In the genomic region with DNA sequence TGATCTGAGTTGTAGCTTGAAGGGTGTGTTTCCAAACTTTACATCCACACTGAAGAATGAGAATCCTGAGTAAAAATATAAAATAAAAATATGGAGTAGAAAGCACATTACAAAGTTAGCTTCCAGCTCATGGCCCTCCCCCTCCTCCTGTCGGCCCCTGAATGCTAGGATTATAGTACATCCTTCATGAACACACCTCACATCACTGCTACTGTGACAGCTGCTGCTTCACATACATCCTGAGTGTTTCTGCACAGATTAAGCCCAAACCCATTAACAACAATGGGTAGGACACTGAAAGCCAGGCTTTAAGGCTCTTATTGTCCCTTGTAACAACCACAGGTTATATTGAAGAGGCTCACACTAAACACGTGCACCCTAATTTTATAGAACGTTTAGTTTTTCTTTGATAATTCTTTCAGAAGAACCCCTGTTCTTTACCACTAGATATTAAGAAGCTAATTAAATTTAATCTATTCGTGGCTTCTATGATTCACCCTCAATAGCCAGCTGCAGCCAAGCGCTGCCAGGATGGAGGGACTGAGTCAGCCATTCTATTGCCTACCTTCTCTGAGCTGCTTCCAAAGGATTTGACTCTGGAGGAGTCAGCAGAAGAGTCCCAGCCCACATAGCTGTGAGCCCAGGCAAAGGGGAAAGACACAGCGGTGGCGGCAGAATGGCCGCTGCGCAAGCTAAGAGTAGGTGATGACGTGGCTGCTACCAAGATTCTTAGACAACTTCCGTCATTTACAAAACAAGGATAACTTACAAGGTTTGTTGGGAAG, we compare ENCODE assay signal across 21 mouse cellular contexts.
DNase-seq lines count a peak whose midpoint lies in the region; TF ChIP-seq lines count a peak whose summit lies in the region.
"Had no signal": no experiment of that assay in that cellular context is flagged by ENCODE, and none has a peak within 500 bp of the region (broad histone marks: within the 10 kb centered on the region; RNA-seq: fewer than 3 reads in every experiment).

No protein-coding gene starts in this region.

- no peaks in the 10 kb centered on the region for H3K27me3 ChIP-seq in MEL (ENCODE audit: control insufficient read depth in 1 of 2, insufficient read depth in 2 of 2, low read length in 2 of 2)
- H3K27me3 ChIP-seq: CH12.LX; forebrain, embryonic 13.5 days; hindbrain, embryonic 15.5 days; limb, embryonic 13.5 days; megakaryocyte, embryonic 14.5 days had no signal

- TF ChIP-seq RAD21 in MEL (IDR thresholded peaks at IDR 0.05; ENCODE audit: low read depth, low read length), result no peak

- no peaks in the 10 kb centered on the region for H3K79me2 ChIP-seq in MEL (ENCODE audit: control insufficient read depth, insufficient read depth, low read length, poor library complexity)

- intact Hi-C loops in heart, postnatal 36 days (cut with DNase I), result no loop called here

- no peak overlapping the region for H3K9ac ChIP-seq in MEL (ENCODE audit: control insufficient read depth, low read depth, low read length, poor library complexity, severe bottlenecking)
- H3K9ac ChIP-seq: forebrain, embryonic 13.5 days; hindbrain, embryonic 15.5 days; limb, embryonic 13.5 days had no signal

- TF ChIP-seq CTCF in MEL (IDR thresholded peaks at IDR 0.05 in 2 of 3, conservative IDR thresholded peaks at IDR 0.05 in 1 of 3; ENCODE audit: control insufficient read depth in 1 of 3, insufficient read depth in 1 of 3, low read depth in 2 of 3, low read length in 3 of 3, poor library complexity in 1 of 3, severe bottlenecking in 1 of 3), result no peak

- no peak overlapping the region for H3K4me3 ChIP-seq in MEL (ENCODE audit: control insufficient read depth in 1 of 2, insufficient read depth in 1 of 2, low read depth in 2 of 2, low read length in 2 of 2)
- H3K4me3 ChIP-seq: forebrain, embryonic 13.5 days; heart, embryonic 10.5 days; hindbrain, embryonic 15.5 days; limb, embryonic 13.5 days; megakaryocyte, embryonic 14.5 days had no signal

- no peaks in the 10 kb centered on the region for H3K9me3 ChIP-seq in MEL (replicated peaks; ENCODE audit: insufficient read depth, low read length)
- H3K9me3 ChIP-seq: forebrain, embryonic 13.5 days; heart, embryonic 10.5 days; hindbrain, embryonic 15.5 days; limb, embryonic 13.5 days; megakaryocyte, embryonic 14.5 days had no signal

- TF ChIP-seq EP300 in MEL (IDR thresholded peaks at IDR 0.05; ENCODE audit: low read depth in 1 of 2, low read length in 2 of 2), result no peak

- peak; percentile 37 for DNase-seq in heart, adult 11 months
- DNase-seq in heart, postnatal 36 days, result no peak
- peak; percentile 64 for DNase-seq in 3T3-L1 (ENCODE audit: low read depth, low spot score)
- DNase-seq in MEL (ENCODE audit: low read depth, low spot score), result peak; percentile 18
- peak; percentile 82 for DNase-seq in brain, adult 2 months (ENCODE audit: low read depth, low spot score)
- DNase-seq in testis, postnatal 14 days (ENCODE audit: low spot score), result no peak
- DNase-seq in c-Kit-positive CD71-positive TER-119-positive erythroid progenitor cells, embryonic 14.5 days (ENCODE audit: low spot score), result no peak
- DNase-seq: embryo, embryonic 11 days; gastrocnemius, postnatal 10 days; heart, postnatal 10 days; lung, postnatal 10 days; right cerebral cortex, postnatal 14 days; thymus, postnatal 36 days had no signal

- no peak overlapping the region for H3K27ac ChIP-seq in MEL (ENCODE audit: control insufficient read depth, low read depth, low read length)
- H3K27ac ChIP-seq: forebrain, embryonic 13.5 days; heart, embryonic 10.5 days; hindbrain, embryonic 15.5 days; kidney, postnatal 0 days; limb, embryonic 13.5 days; stomach, postnatal 0 days had no signal

- H3K4me1 ChIP-seq in MEL (ENCODE audit: control insufficient read depth in 1 of 2, insufficient read depth in 2 of 2, low read length in 2 of 2), result no peaks in the 10 kb centered on the region
- H3K4me1 ChIP-seq: hindbrain, embryonic 15.5 days had no signal

- TF ChIP-seq POLR2A in MEL (IDR thresholded peaks at IDR 0.05; ENCODE audit: control insufficient read depth in 1 of 2, insufficient read depth in 1 of 2, low read depth in 1 of 2, low read length in 2 of 2, poor library complexity in 1 of 2), result no peak

- no peaks in the 10 kb centered on the region for H3K36me3 ChIP-seq in MEL (ENCODE audit: control insufficient read depth in 1 of 2, insufficient read depth in 2 of 2, low read length in 2 of 2)
- H3K36me3 ChIP-seq: heart, embryonic 10.5 days; hindbrain, embryonic 15.5 days; limb, embryonic 13.5 days had no signal

TF ChIP-seq in MEL, 35 proteins besides CTCF, POLR2A, EP300 and RAD21:
- TF ChIP-seq ZKSCAN1 (IDR thresholded peaks at IDR 0.05; ENCODE audit: low read depth, low read length) (no peak), GATA1 (IDR thresholded peaks at IDR 0.05; ENCODE audit: low read depth, low read length) (no peak), NRF1 (IDR thresholded peaks at IDR 0.05; ENCODE audit: insufficient read depth, low read depth, low read length, poor library complexity, severe bottlenecking) (no peak), JUND (IDR thresholded peaks at IDR 0.05; ENCODE audit: low read depth, low read length) (no peak), TCF12 (IDR thresholded peaks at IDR 0.05; ENCODE audit: low read depth, low read length) (no peak), CHD1 (IDR thresholded peaks at IDR 0.05; ENCODE audit: low read depth, low read length) (no peak), ZC3H11A (IDR thresholded peaks at IDR 0.05; ENCODE audit: low read depth, low read length) (no peak), HCFC1 (IDR thresholded peaks at IDR 0.05; ENCODE audit: low read depth, low read length) (no peak), MYB (IDR thresholded peaks at IDR 0.05; ENCODE audit: low read depth, low read length) (no peak), USF2 (IDR thresholded peaks at IDR 0.05; ENCODE audit: borderline replicate concordance in 1 of 2, insufficient read depth in 1 of 2, low read depth in 1 of 2, low read length in 2 of 2) (no peak), TBP (IDR thresholded peaks at IDR 0.05; ENCODE audit: low read depth, low read length) (no peak), ELF1 (IDR thresholded peaks at IDR 0.05; ENCODE audit: low read depth, low read length) (no peak), RCOR1 (IDR thresholded peaks at IDR 0.05; ENCODE audit: low read depth, low read length) (no peak), MYC (IDR thresholded peaks at IDR 0.05; ENCODE audit: low read depth, low read length) (no peak), MEF2A (IDR thresholded peaks at IDR 0.05; ENCODE audit: extremely low read depth, insufficient replicate concordance, low read depth, low read length, poor library complexity, severe bottlenecking) (no peak), KAT2A (conservative IDR thresholded peaks at IDR 0.05; ENCODE audit: low read depth, low read length) (no peak), UBTF (IDR thresholded peaks at IDR 0.05; ENCODE audit: borderline replicate concordance, insufficient read depth, low read depth, low read length) (no peak)

Comparison
In these comparisons a context has a peak if more than half of its experiments do, and no peak if none do; other contexts are left out.
1. DNase-seq: peak in heart, adult 11 months (single experiment), 3T3-L1 (single experiment), MEL (single experiment) and brain, adult 2 months (single experiment); none in heart, postnatal 36 days (0 of 2), testis, postnatal 14 days (single experiment) and c-Kit-positive CD71-positive TER-119-positive erythroid progenitor cells, embryonic 14.5 days (single experiment).